Mouse (Mus musculus) olfactory bulb, adult 2 months (tissue): Measurements from ENCODE around the gene Plppr3. TPM values are rescaled to one million over a fixed set of nuclear protein-coding genes. Genes with fewer than 3 reads are reported as not detected.

Source experiments
- H3K27ac ChIP-seq: fragments of 200-500 bp; 2 replicates; pipeline ENCODE4 v1.5.1; 2012; ENCODE audit warnings: low read depth, low read length; ENCODE audit not compliant: insufficient read depth
- H3K4me1 ChIP-seq: fragments of 200-500 bp; 2 replicates; pipeline ENCODE4 v1.6.1; 2012; ENCODE audit warnings: low read length; ENCODE audit not compliant: control insufficient read depth, insufficient read depth
- H3K4me3 ChIP-seq: fragments of 200-500 bp; 2 replicates; pipeline ENCODE4 v1.5.1; 2012; ENCODE audit warnings: mild to moderate bottlenecking, low read depth, low read length, moderate library complexity; ENCODE audit not compliant: insufficient read depth
- CTCF ChIP-seq: fragments of 200-500 bp; IDR thresholded peaks from 2 replicates; pipeline ENCODE4 v1.5.1; 2012; ENCODE audit warnings: low read depth, mild to moderate bottlenecking, low read length, moderate library complexity; ENCODE audit not compliant: insufficient read depth
- POLR2A ChIP-seq: fragments of 200-500 bp; IDR thresholded peaks from 2 replicates; pipeline ENCODE4 v1.6.1; 2012; ENCODE audit warnings: mild to moderate bottlenecking, low read depth, low read length, moderate library complexity; ENCODE audit not compliant: insufficient read depth
- WGBS: fragments of 180-500 bp; shearing (Covaris S2); methylation state at CpG from one replicate; pipeline ENCODE4 v1.1.7; 2018; 5-methylcytosine and 5-hydroxymethylcytosine counted together
- polyA plus RNA-seq: library from polyadenylated mRNA; stranded (reverse); fragments of >200 nt; gene quantifications from 2 replicates; pipeline ENCODE4 v1.2.4, GENCODE M21; 2012; ENCODE audit warnings: low replicate concordance; ENCODE audit not compliant: missing spikeins, insufficient read depth, insufficient read length

Gene Plppr3
- polyA plus RNA-seq, 1 experiment = not detected

DNA sequence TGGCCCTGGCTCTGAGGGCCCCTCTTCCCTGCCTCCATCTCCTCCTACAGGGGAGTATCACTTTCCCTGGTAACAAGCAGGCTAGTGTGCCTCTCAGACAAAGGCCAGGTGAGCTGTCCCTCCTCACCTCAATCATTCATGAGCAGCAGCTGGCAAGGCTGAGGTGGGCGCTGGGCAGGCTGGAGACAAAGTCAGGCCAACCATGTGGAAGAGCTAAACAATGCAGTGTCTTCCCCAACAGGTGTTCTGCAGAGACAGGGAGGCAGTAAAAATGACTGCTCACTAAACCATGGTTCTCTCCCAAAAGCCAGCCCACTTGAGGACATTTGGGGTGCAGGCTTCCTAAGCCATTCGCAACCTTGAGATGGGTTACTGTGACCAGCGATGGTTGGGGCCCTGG, 22.8 kb downstream of the Plppr3 start:
- Histone ChIP-seq H3K4me1 (peaks cover 31% of the 10 kb centered on the region), H3K27ac (peak overlapping the region; percentile 87), H3K4me3 (no peak overlapping the region)
- 71% methylated on average over 3 of the region's 3 CpGs for WGBS
- no peak for TF ChIP-seq POLR2A
- TF ChIP-seq CTCF = no peak

DNA sequence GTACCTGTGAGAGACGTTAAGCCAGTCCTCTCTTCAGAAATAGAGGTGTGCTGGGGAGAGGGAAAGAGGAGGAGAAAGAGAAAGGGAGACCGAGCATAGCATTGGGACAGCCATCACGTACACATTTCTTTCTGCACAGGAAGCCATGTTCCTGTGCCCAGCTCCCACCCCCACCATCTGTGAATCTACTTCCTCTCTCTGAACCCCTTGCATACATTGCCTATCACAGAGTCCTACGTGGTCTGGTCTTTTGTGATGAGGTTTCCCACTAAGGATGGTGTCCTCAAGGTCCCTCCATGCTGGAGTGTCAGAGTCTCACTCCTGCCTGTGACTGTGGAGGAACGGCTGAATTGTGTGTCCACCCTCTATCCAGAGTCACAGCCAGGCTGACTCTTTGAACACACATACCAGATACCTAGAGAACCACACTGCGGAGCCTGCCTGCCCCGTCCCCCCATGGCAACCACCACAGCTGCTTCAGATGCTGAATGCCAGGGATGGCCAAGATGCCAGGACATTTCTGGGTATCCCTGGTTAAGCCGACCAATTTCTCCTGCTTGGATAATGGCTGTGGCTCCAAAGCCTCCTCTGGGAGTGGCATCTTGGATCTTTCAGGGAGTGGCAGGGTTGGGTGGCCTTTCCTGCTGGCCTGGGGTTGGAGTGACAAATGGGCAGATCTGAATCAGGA, 24.3 kb downstream of the Plppr3 start:
- H3K4me1 ChIP-seq = peaks cover 21% of the 10 kb centered on the region
- WGBS = 91% methylated on average over 8 of the region's 8 CpGs
- no peak overlapping the region for H3K4me3 ChIP-seq
- H3K27ac ChIP-seq = no peak overlapping the region
- TF ChIP-seq POLR2A (no peak), CTCF (no peak)

DNA sequence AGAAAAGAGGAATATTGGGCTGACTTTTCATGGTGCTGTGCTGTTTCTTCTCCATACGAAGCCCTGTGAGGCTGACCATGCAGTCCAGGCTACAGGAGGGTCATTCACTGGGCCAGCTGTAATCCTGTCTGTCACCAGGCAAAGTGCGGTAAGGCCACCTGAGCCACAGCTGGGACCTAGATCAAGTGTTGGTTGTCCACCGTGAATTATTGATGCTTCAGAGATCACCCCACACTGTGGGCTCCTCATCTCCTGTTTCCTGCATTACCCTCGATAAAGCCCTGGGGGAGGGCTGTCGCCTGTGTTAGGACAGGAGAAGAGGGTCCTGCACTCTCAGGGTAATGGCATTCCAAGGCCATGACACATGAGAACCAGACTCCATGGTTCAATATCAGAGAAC, 27.9 kb downstream of the Plppr3 start:
- Histone ChIP-seq H3K4me3 (no peak overlapping the region), H3K27ac (no peak overlapping the region), H3K4me1 (peaks cover 12% of the 10 kb centered on the region)
- WGBS = 80% methylated on average over 5 of the region's 5 CpGs
- TF ChIP-seq POLR2A = no peak

DNA sequence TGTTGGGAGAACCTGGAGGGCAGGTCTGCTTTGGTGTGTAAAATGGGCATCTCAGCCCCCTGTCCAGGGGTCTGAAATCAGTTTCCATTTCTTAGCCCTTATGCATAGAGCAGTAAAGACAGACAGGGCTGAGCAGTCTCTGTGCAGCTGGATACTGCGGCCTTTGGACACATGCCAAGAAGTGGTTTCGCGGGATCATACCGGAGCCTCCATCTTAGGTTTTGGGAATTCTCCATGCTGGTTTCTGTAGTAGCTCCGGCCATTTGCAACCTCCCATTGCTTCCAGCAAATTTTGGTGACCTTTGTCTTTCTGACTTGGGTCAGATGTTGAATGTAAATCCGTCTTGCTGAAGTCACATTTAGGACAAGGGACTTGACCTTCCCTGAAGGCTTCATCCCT, 31.0 kb downstream of the Plppr3 start:
- H3K4me1 ChIP-seq = peaks cover 17% of the 10 kb centered on the region
- H3K27ac ChIP-seq = no peak overlapping the region
- WGBS = 51% methylated on average over 6 of the region's 6 CpGs
- TF ChIP-seq POLR2A = no peak
- TF ChIP-seq CTCF = no peak
- no peak overlapping the region for H3K4me3 ChIP-seq

DNA sequence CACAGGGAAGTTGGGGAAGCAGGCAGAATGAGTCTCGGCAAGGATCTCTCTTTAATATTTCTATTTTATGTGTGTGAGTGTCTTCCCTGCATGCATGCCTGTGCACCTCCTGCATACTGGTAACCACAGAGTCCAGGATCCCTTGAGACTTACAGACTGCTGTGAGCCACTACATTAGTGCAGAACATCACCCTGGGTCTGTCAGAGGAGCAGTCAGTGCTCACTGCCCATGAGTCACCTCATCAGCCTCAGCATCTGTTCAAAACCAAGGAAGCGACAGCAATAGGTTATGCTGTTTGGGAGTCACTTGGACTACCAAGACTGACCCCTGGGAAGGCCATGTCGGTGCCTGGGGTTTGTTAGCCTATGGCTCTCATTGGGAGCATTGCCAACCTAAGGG, 32.1 kb downstream of the Plppr3 start:
- TF ChIP-seq POLR2A = no peak
- TF ChIP-seq CTCF = no peak
- H3K4me3 ChIP-seq = no peak overlapping the region
- H3K27ac ChIP-seq = no peak overlapping the region
- peaks cover 17% of the 10 kb centered on the region for H3K4me1 ChIP-seq
- WGBS = 56% methylated on average over 3 of the region's 3 CpGs

DNA sequence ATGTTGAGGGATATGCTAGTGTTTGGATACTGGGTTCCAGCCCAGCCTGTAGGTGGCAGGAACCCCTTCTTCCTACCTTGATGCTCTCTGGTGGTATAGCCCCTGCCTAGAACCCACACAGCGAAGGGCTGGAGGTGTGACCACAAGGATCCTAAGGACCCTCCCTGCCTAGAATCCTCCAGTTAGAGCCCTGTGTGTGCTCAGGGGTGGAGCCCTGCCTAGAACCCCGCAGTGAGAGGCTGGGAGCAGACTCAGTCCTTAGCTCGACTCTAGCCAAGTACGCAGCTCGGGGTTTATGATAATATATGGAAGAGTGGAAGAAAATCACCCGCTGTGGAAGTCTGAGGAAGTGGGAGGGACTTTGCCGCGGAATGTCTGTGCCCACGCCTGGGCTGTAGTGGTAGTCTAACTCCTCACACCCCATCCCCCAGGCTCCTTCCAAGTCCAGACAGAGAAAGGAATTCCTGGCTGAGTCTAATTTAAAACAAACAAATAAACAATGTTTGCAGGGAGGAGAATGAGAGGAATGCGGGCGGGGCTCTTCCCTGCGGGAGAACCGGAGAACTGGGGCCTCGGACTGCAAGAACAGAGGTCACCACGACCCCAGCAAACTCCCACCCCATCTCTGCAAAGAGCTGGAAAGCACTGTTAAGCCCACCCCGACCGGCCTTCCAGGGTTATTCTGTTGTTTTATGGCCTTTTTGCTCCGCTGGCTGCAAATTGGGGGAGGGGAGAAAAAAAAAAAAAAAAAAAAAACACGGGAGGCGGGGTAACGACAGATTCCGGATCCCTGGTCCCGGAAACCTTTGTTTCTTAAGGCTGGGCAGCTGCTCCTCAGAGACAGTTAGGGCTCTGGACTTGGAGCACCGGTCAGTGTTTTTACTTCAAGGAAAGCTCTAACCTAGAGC, 33.5 kb downstream of the Plppr3 start:
- 1% methylated on average over 24 of the region's 24 CpGs for WGBS
- Histone ChIP-seq H3K4me1 (peaks cover 17% of the 10 kb centered on the region), H3K27ac (peak overlapping the region; percentile 79), H3K4me3 (peak overlapping the region; percentile 50)
- no peak for TF ChIP-seq CTCF
- no peak for TF ChIP-seq POLR2A

DNA sequence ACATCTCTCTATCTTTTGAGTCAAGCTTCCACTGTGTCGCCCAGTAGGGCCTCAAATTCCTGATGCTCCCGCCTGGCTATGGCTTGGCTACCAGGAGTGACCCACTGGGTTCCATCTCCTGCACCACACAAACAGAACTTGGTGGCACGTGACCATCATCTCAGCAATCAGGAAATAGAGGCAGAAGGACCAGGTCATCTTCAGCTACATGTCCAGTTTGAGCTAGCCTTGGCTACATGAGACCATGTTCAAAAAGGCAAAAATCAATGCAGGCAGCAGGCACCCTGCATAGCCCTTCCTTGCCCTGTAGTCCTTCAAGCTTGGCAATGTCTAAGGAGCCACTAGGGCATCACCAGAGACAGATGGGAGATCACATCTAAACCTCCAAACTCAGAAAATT, 34.3 kb downstream of the Plppr3 start:
- Histone ChIP-seq H3K27ac (peak overlapping the region; percentile 79; the same call in 1 of the 2 replicates), H3K4me1 (peaks cover 17% of the 10 kb centered on the region), H3K4me3 (no peak overlapping the region)
- WGBS = 92% methylated on average over 3 of the region's 3 CpGs
- TF ChIP-seq POLR2A (no peak), CTCF (no peak)

DNA sequence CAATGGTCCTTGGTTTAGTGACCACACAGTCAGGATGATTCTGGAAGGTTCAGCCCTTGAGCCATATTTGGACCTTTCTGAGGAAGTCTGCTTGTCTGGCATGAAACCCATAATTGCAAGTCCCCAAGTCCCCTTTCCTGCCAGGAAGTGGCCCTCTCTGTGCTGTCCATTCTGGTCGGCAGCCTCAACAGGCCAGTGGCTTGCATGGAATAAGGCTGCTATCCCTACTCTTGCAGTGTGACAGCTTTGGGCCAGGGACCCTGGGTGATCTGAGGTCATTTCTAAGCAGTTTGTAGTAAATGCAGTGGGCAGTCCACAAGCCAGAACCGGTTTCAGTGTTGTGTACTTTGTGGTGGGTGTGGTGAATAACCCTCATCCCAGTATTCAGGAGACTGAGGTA, 36.3 kb downstream of the Plppr3 start:
- Histone ChIP-seq H3K4me3 (no peak overlapping the region), H3K27ac (no peak overlapping the region), H3K4me1 (peaks cover 11% of the 10 kb centered on the region)
- TF ChIP-seq CTCF (no peak), POLR2A (no peak)
- WGBS = 68% methylated on average over 2 of the region's 2 CpGs

DNA sequence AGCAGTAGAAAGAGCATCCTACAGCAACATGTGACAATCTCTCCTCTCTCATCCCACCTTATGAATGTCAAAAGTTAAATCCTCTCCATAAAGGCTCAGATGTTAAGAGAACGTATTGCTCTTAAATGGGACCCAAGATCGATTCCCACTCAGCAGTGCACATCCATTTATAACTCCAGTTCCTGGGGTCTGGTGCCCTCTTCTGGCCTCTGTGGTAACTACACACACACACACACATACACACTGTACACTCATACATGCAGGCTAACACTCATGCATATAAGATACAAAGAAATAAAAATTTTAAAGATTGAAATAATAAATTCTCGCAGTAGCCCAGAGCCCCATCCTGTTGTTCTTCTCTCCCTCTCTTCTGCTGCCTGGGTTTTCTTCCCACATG, 37.5 kb downstream of the Plppr3 start:
- WGBS = 97% methylated on average over 3 of the region's 3 CpGs
- no peak for TF ChIP-seq POLR2A
- TF ChIP-seq CTCF = no peak

More for the DNA sequence above, 37.5 kb downstream of the Plppr3 start:
- peaks cover 9% of the 10 kb centered on the region for H3K4me1 ChIP-seq
- no peak overlapping the region for H3K4me3 ChIP-seq
- no peak overlapping the region for H3K27ac ChIP-seq
